8 mouse cellular contexts compared by ENCODE assay signal in the genomic region with DNA sequence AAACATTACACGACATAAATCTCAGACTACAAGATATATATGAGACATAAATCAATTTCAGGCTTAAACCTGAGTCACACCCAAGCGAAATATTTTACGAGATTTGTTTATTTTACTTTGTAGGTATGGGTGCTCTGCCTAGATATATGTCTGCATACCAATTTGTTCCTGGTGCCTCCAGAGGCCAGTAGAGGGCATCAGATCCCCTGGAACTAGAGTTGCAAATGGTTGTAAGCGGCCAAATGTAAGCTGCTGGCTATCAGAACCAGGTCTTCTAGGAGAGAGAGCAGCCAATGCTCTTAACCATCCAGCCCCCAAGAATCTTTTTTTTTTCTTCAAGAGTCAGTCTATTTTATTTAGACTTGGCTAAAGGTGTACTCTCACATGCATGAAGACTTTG. TPM values are rescaled to one million over a fixed set of nuclear protein-coding genes. Genes with fewer than 3 reads are reported as not detected.
DNase-seq lines count a peak whose midpoint lies in the region; ATAC-seq and TF ChIP-seq lines count a peak whose summit lies in the region.

No protein-coding gene starts in this region.

- no peak overlapping the region for H3K27ac ChIP-seq in forebrain, postnatal 0 days (ENCODE audit: low read depth, low read length)
- H3K27ac ChIP-seq in forebrain, embryonic 10.5 days = no peak overlapping the region

- no peak for TF ChIP-seq POLR2A in lung, adult 2 months (IDR thresholded peaks at IDR 0.05; ENCODE audit: borderline replicate concordance, extremely low read depth, low read depth, low read length)

- H3K27me3 ChIP-seq in forebrain, postnatal 0 days (ENCODE audit: insufficient read depth, low read length) = no peaks in the 10 kb centered on the region
- H3K27me3 ChIP-seq in forebrain, embryonic 10.5 days (ENCODE audit: poor library complexity, severe bottlenecking) = no peaks in the 10 kb centered on the region

- peaks cover 84% of the 10 kb centered on the region for H3K36me3 ChIP-seq in forebrain, postnatal 0 days (ENCODE audit: insufficient read depth)
- peaks cover 99% of the 10 kb centered on the region for H3K36me3 ChIP-seq in forebrain, embryonic 10.5 days (replicated peaks)

- peak; percentile 29 for DNase-seq in forebrain, postnatal 0 days
- no peak for DNase-seq in forebrain, embryonic 10.5 days (ENCODE audit: extremely low spot score, low spot score)
- peak; percentile 71 for DNase-seq in 416B (ENCODE audit: low read depth)
- peak; percentile 48 for DNase-seq in brain, adult 2 months (ENCODE audit: low read depth, low spot score)
- DNase-seq in lung, adult 2 months = no peak
- DNase-seq in ovary, postnatal 36 days (ENCODE audit: low spot score) = no peak
- DNase-seq in ovary, adult 18-20 months (ENCODE audit: low spot score) = no peak

- WGBS in forebrain, postnatal 0 days = 81% methylated on average over 4 of the region's 4 CpGs
- 85% methylated on average over 4 of the region's 4 CpGs for WGBS in forebrain, embryonic 10.5 days
- 74% methylated on average over 4 of the region's 4 CpGs for WGBS in lung, adult 2 months

- no peak overlapping the region for H3K4me3 ChIP-seq in forebrain, postnatal 0 days (ENCODE audit: low read depth, low read length)
- no peak overlapping the region for H3K4me3 ChIP-seq in forebrain, embryonic 10.5 days
- no peak overlapping the region for H3K4me3 ChIP-seq in lung, adult 2 months (replicated peaks; ENCODE audit: extremely low read depth, low read depth, low read length)

- ATAC-seq in forebrain, postnatal 0 days = 0 out of 2 replicates have a peak, but pooled peaks have one; percentile 29
- no peak for ATAC-seq in frontal cortex, adult (ENCODE audit: low TSS enrichment)

- no peak overlapping the region for H3K9ac ChIP-seq in forebrain, postnatal 0 days

- no peak overlapping the region for H3K4me2 ChIP-seq in forebrain, postnatal 0 days (ENCODE audit: low read depth)

- no peaks in the 10 kb centered on the region for H3K9me3 ChIP-seq in forebrain, postnatal 0 days (ENCODE audit: low read length)
- no peaks in the 10 kb centered on the region for H3K9me3 ChIP-seq in forebrain, embryonic 10.5 days

- no peaks in the 10 kb centered on the region for H3K4me1 ChIP-seq in forebrain, postnatal 0 days (ENCODE audit: insufficient read depth)
- no peaks in the 10 kb centered on the region for H3K4me1 ChIP-seq in forebrain, embryonic 10.5 days
- H3K4me1 ChIP-seq in lung, adult 2 months (ENCODE audit: control insufficient read depth, insufficient read depth, low read length) = no peaks in the 10 kb centered on the region

- TF ChIP-seq CTCF in forebrain, postnatal 0 days (IDR thresholded peaks at IDR 0.05; ENCODE audit: low read depth) = peak; percentile 56
- peak; percentile 23; the same call in 1 of the 2 replicates for TF ChIP-seq CTCF in lung, adult 2 months (IDR thresholded peaks at IDR 0.05; ENCODE audit: insufficient read depth, low read length)

RNA-seq across cellular contexts. Expression of gene St14, which starts 28.3 kb away (rescaled TPM):
- total RNA-seq in forebrain, postnatal 0 days (2014; rRNA removed) = 0.38 and 0.81 TPM in 2 replicates
- polyA plus RNA-seq in forebrain, postnatal 0 days (2015; fragmentation: Nextera tagmentation; extraction: Ambion mirVana) = 0.35 and 0.44 TPM in 2 replicates
- 4.3 and 6.2 TPM in 2 replicates for polyA plus RNA-seq in forebrain, embryonic 10.5 days (2016; fragmentation: Nextera tagmentation; extraction: Ambion mirVana)
- 42.5 and 47.2 TPM in 2 replicates for polyA plus RNA-seq in lung, adult 2 months (2012; rRNA removed)

RNA-seq across cellular contexts. Expression of gene Aplp2, which starts 51.7 kb away (rescaled TPM):
- total RNA-seq in forebrain, postnatal 0 days (2014; rRNA removed) = 240 and 341 TPM in 2 replicates
- polyA plus RNA-seq in forebrain, postnatal 0 days (2015; fragmentation: Nextera tagmentation; extraction: Ambion mirVana) = 251 and 328 TPM in 2 replicates
- polyA plus RNA-seq in forebrain, embryonic 10.5 days (2016; fragmentation: Nextera tagmentation; extraction: Ambion mirVana) = 206 and 216 TPM in 2 replicates
- 465 and 568 TPM in 2 replicates for polyA plus RNA-seq in lung, adult 2 months (2012; rRNA removed)

Comparison
In these comparisons a context has a peak if more than half of its experiments do, and no peak if none do; other contexts are left out.
1. DNase-seq: peak in forebrain, postnatal 0 days (single experiment), 416B (single experiment) and brain, adult 2 months (single experiment); none in forebrain, embryonic 10.5 days (single experiment), lung, adult 2 months (single experiment), ovary, postnatal 36 days (single experiment) and ovary, adult 18-20 months (single experiment).